Mouse (Mus musculus) olfactory bulb, adult 2 months (tissue): ENCODE data around the gene Cfap300. TPM values are rescaled to one million over a fixed set of nuclear protein-coding genes. Genes with fewer than 3 reads are reported as not detected.

Experiments
- H3K27ac ChIP-seq: fragments of 200-500 bp; 2 replicates; pipeline ENCODE4 v1.5.1; 2012; ENCODE audit warnings: low read depth, low read length; ENCODE audit not compliant: insufficient read depth
- H3K4me1 ChIP-seq: fragments of 200-500 bp; 2 replicates; pipeline ENCODE4 v1.6.1; 2012; ENCODE audit warnings: low read length; ENCODE audit not compliant: control insufficient read depth, insufficient read depth
- H3K4me3 ChIP-seq: fragments of 200-500 bp; 2 replicates; pipeline ENCODE4 v1.5.1; 2012; ENCODE audit warnings: mild to moderate bottlenecking, low read depth, low read length, moderate library complexity; ENCODE audit not compliant: insufficient read depth
- CTCF ChIP-seq: fragments of 200-500 bp; IDR thresholded peaks from 2 replicates; pipeline ENCODE4 v1.5.1; 2012; ENCODE audit warnings: low read depth, mild to moderate bottlenecking, low read length, moderate library complexity; ENCODE audit not compliant: insufficient read depth
- POLR2A ChIP-seq: fragments of 200-500 bp; IDR thresholded peaks from 2 replicates; pipeline ENCODE4 v1.6.1; 2012; ENCODE audit warnings: mild to moderate bottlenecking, low read depth, low read length, moderate library complexity; ENCODE audit not compliant: insufficient read depth
- WGBS: fragments of 180-500 bp; shearing (Covaris S2); methylation state at CpG from one replicate; pipeline ENCODE4 v1.1.7; 2018; 5-methylcytosine and 5-hydroxymethylcytosine counted together
- polyA plus RNA-seq: library from polyadenylated mRNA; stranded (reverse); fragments of >200 nt; gene quantifications from 2 replicates; pipeline ENCODE4 v1.2.4, GENCODE M21; 2012; ENCODE audit warnings: low replicate concordance; ENCODE audit not compliant: missing spikeins, insufficient read depth, insufficient read length

Gene Cfap300
- polyA plus RNA-seq, 1 experiment: not detected

GRCm38 (mm10) chr9:7971993-7972392 is 70.6 kb downstream of the Cfap300 start:
- 84% methylated on average over 2 of the region's 2 CpGs for WGBS
- H3K4me3 ChIP-seq: no peak overlapping the region
- no peaks in the 10 kb centered on the region for H3K4me1 ChIP-seq
- TF ChIP-seq POLR2A (no peak), CTCF (no peak)
- H3K27ac ChIP-seq: no peak overlapping the region

Other genes starting within 250 kb of the Cfap300 start
- gene Birc2, start 205.8 kb downstream of the Cfap300 start, polyA plus RNA-seq: not detected in 2 replicates
- gene Birc3, start 169.6 kb downstream of the Cfap300 start, polyA plus RNA-seq: not detected in 2 replicates
- not detected in 2 replicates for gene Yap1, start 38.2 kb downstream of the Cfap300 start, polyA plus RNA-seq
- gene Cep126, start 91.5 kb upstream of the Cfap300 start, polyA plus RNA-seq: not detected in 2 replicates